Comparison of ENCODE assay signal across 8 mouse cellular contexts in genomic region chr19:29805101-29805916, GRCm38 (mm10). TPM values are rescaled to one million over a fixed set of nuclear protein-coding genes. Genes with fewer than 3 reads are reported as not detected.
DNase-seq lines count a peak whose midpoint lies in the region; ATAC-seq lines count a peak whose summit lies in the region.

No protein-coding gene starts in this region.

- DNase-seq in ZHBTc4 (ENCODE audit: low read depth, low spot score), result peak; percentile 87
- peak; percentile 57 to 64 for DNase-seq in cerebellum, postnatal 14 days
- peak; percentile 36 to 37 for DNase-seq in frontal cortex, postnatal 14 days (ENCODE audit: low spot score in 2 of 2)
- DNase-seq in left cerebral cortex, postnatal 10 days (ENCODE audit: extremely low spot score in 1 of 2, low spot score in 2 of 2), result peak; percentile 28 to 83
- peak; percentile 67 to 77 for DNase-seq in right cerebral cortex, postnatal 10 days (ENCODE audit: low spot score in 2 of 2)
- peak; percentile 69 to 78 for DNase-seq in urinary bladder, postnatal 36 days (ENCODE audit: low spot score in 2 of 2)

- H3K27ac ChIP-seq in hindbrain, embryonic 13.5 days, result peak overlapping the region; percentile 98

- WGBS in hindbrain, embryonic 13.5 days, result under 1% methylated on average over 57 of the region's 72 CpGs

- peak overlapping the region; percentile 91 for H3K9ac ChIP-seq in hindbrain, embryonic 13.5 days

- peak; percentile 47 for ATAC-seq in hindbrain, embryonic 13.5 days (ENCODE audit: low FRiP score)

- no peaks in the 10 kb centered on the region for H3K27me3 ChIP-seq in hindbrain, embryonic 13.5 days
- no peaks in the 10 kb centered on the region for H3K27me3 ChIP-seq in megakaryocyte, embryonic 14.5 days (replicated peaks)

- peak overlapping the region; percentile 97 for H3K4me3 ChIP-seq in hindbrain, embryonic 13.5 days
- H3K4me3 ChIP-seq in megakaryocyte, embryonic 14.5 days (replicated peaks), result peak overlapping the region; percentile 93

- peaks cover 14% of the 10 kb centered on the region for H3K36me3 ChIP-seq in hindbrain, embryonic 13.5 days
- H3K36me3 ChIP-seq in megakaryocyte, embryonic 14.5 days (replicated peaks; ENCODE audit: low read length), result peaks cover 18% of the 10 kb centered on the region

- intact Hi-C loops in left cerebral cortex, postnatal 10 days (cut with DNase I), result no loop called here

- no peaks in the 10 kb centered on the region for H3K9me3 ChIP-seq in hindbrain, embryonic 13.5 days
- no peaks in the 10 kb centered on the region for H3K9me3 ChIP-seq in megakaryocyte, embryonic 14.5 days

- peaks cover 39% of the 10 kb centered on the region for H3K4me1 ChIP-seq in hindbrain, embryonic 13.5 days (replicated peaks)
- peaks cover 38% of the 10 kb centered on the region for H3K4me1 ChIP-seq in megakaryocyte, embryonic 14.5 days

- H3K4me2 ChIP-seq in hindbrain, embryonic 13.5 days, result peak overlapping the region; percentile 91

RNA-seq across cellular contexts. Expression of gene 9930021J03Rik, which starts 0.5 kb away (rescaled TPM):
- 7.5 and 7.8 TPM in 2 replicates for polyA plus RNA-seq in hindbrain, embryonic 13.5 days (2015; fragmentation: Nextera tagmentation; extraction: Ambion mirVana)
- total RNA-seq in left cerebral cortex, postnatal 10 days (2021), result 10 to 100 TPM; 24.7 to 25.6 TPM
- polyA plus RNA-seq in megakaryocyte, embryonic 14.5 days (2012; ENCODE audit: insufficient read depth, low replicate concordance), result 0.62 and 0.70 TPM in 2 replicates

RNA-seq across cellular contexts. Expression of gene Ranbp6, which starts 7.5 kb away (rescaled TPM):
- 45.1 and 48.6 TPM in 2 replicates for polyA plus RNA-seq in hindbrain, embryonic 13.5 days (2015; fragmentation: Nextera tagmentation; extraction: Ambion mirVana)
- total RNA-seq in left cerebral cortex, postnatal 10 days (2021), result 10 to 100 TPM; 29.6 to 31.2 TPM
- 0.60 TPM in 1 of 2 replicates, not detected in the other for polyA plus RNA-seq in megakaryocyte, embryonic 14.5 days (2012; ENCODE audit: insufficient read depth, low replicate concordance)

Comparison
In these comparisons a context has a peak if more than half of its experiments do, and no peak if none do; other contexts are left out.
1. Peak in every context shown above with its lines: DNase-seq, ATAC-seq, H3K4me3 ChIP-seq and H3K27ac ChIP-seq.
2. DNase-seq: peak in every context shown above with its lines; median percentile 87 in ZHBTc4; 74 in urinary bladder, postnatal 36 days; 72 in right cerebral cortex, postnatal 10 days; 60 in cerebellum, postnatal 14 days; 56 in left cerebral cortex, postnatal 10 days; 36 in frontal cortex, postnatal 14 days.
3. RNA of gene Ranbp6, which starts 7.5 kb away (polyA plus RNA-seq): 45.1 to 48.6 TPM in hindbrain, embryonic 13.5 days; 0.60 TPM in megakaryocyte, embryonic 14.5 days; every median in the first group is over 10 times any median in the second.